12 mouse cellular contexts compared by ENCODE assay signal in genomic region chr5:147304276-147305155, GRCm38 (mm10). TPM values are rescaled to one million over a fixed set of nuclear protein-coding genes. Genes with fewer than 3 reads are reported as not detected.
A peak's percentile ranks its signal among the peaks of the same experiment; 100 is the strongest.
DNase-seq lines count a peak whose midpoint lies in the region; ATAC-seq and TF ChIP-seq lines count a peak whose summit lies in the region.
"Had no signal": no experiment of that assay in that cellular context is flagged by ENCODE, and none has a peak within 500 bp of the region (broad histone marks: within the 10 kb centered on the region; RNA-seq: fewer than 3 reads in every experiment).

No protein-coding gene starts in this region.

- ATAC-seq in kidney, embryonic 14.5 days (ENCODE audit: low FRiP score, low TSS enrichment) = no peak
- no peak for ATAC-seq in kidney, embryonic 15.5 days (replicated peaks; ENCODE audit: low FRiP score)
- ATAC-seq in intestine, postnatal 0 days = no peak
- no peak for ATAC-seq in neural tube, embryonic 12.5 days (ENCODE audit: low FRiP score, low read depth)

- H3K4me3 ChIP-seq in kidney, embryonic 14.5 days (ENCODE audit: low read length) = peak overlapping the region; percentile 13; the same call in 1 of the 2 replicates
- H3K4me3 ChIP-seq in kidney, embryonic 15.5 days (replicated peaks) = no peak overlapping the region
- H3K4me3 ChIP-seq in intestine, postnatal 0 days (ENCODE audit: low read depth, low read length) = peak overlapping the region; percentile 74
- H3K4me3 ChIP-seq in neural tube, embryonic 12.5 days = no peak overlapping the region; the same call in 1 of the 2 replicates

- no peak overlapping the region for H3K27ac ChIP-seq in kidney, embryonic 14.5 days (ENCODE audit: low read depth, low read length)
- H3K27ac ChIP-seq in kidney, embryonic 15.5 days = no peak overlapping the region
- peak overlapping the region; percentile 90; the same call in 1 of the 2 replicates for H3K27ac ChIP-seq in intestine, postnatal 0 days (ENCODE audit: low read depth, low read length)
- no peak overlapping the region for H3K27ac ChIP-seq in neural tube, embryonic 12.5 days

- H3K4me1 ChIP-seq in kidney, embryonic 14.5 days (ENCODE audit: control insufficient read depth, insufficient read depth, low read length) = peaks cover 1% of the 10 kb centered on the region; the same call in 1 of the 2 replicates
- peaks cover 45% of the 10 kb centered on the region for H3K4me1 ChIP-seq in kidney, embryonic 15.5 days
- H3K4me1 ChIP-seq in intestine, postnatal 0 days (replicated peaks; ENCODE audit: control insufficient read depth, insufficient read depth, low read length) = no peaks in the 10 kb centered on the region
- peaks cover 29% of the 10 kb centered on the region for H3K4me1 ChIP-seq in neural tube, embryonic 12.5 days

- DNase-seq in embryo, embryonic 10 days (ENCODE audit: low spot score) = peak; percentile 47
- no peak for DNase-seq in T-cell, adult 2 months (ENCODE audit: low spot score)
- DNase-seq in left cerebral cortex, postnatal 10 days (ENCODE audit: extremely low spot score in 1 of 2, low spot score in 2 of 2) = no peak
- DNase-seq: cerebellum, adult 11-12 months; heart, postnatal 36 days; kidney, adult 9 months had no signal

- intact Hi-C loops in left cerebral cortex, postnatal 10 days (cut with DNase I) = loop anchor here (5.0 kb wide), 1 partner anchor 367 kb away; no protein-coding TSS in a partner anchor

- H3K36me3 ChIP-seq in kidney, embryonic 14.5 days (ENCODE audit: control insufficient read depth, insufficient read depth, low read length) = no peaks in the 10 kb centered on the region
- no peaks in the 10 kb centered on the region for H3K36me3 ChIP-seq in kidney, embryonic 15.5 days
- peaks cover 8% of the 10 kb centered on the region; the same call in 1 of the 2 replicates for H3K36me3 ChIP-seq in intestine, postnatal 0 days (ENCODE audit: control insufficient read depth, insufficient read depth)
- no peaks in the 10 kb centered on the region for H3K36me3 ChIP-seq in neural tube, embryonic 12.5 days

- H3K9ac ChIP-seq in kidney, embryonic 14.5 days (ENCODE audit: low read depth, low read length) = no peak overlapping the region
- H3K9ac ChIP-seq in kidney, embryonic 15.5 days = no peak overlapping the region
- H3K9ac ChIP-seq in intestine, postnatal 0 days (ENCODE audit: low read depth, low read length) = peak overlapping the region; percentile 94
- H3K9ac ChIP-seq in neural tube, embryonic 12.5 days = no peak overlapping the region

- no peak for TF ChIP-seq CTCF in intestine, postnatal 0 days (IDR thresholded peaks at IDR 0.05; ENCODE audit: low read depth)

- WGBS in kidney, embryonic 14.5 days = under 1% methylated on average over 54 of the region's 54 CpGs
- WGBS in kidney, embryonic 15.5 days = under 1% methylated on average over 54 of the region's 54 CpGs
- WGBS in intestine, postnatal 0 days = under 1% methylated on average over 54 of the region's 54 CpGs
- under 1% methylated on average over 54 of the region's 54 CpGs for WGBS in neural tube, embryonic 12.5 days

- no peak overlapping the region for H3K4me2 ChIP-seq in kidney, embryonic 14.5 days (replicated peaks; ENCODE audit: low read depth, low read length)
- H3K4me2 ChIP-seq in kidney, embryonic 15.5 days = no peak overlapping the region
- peak overlapping the region; percentile 69 for H3K4me2 ChIP-seq in intestine, postnatal 0 days (replicated peaks; ENCODE audit: low read depth)
- H3K4me2 ChIP-seq in neural tube, embryonic 12.5 days (replicated peaks) = 0 out of 2 replicates have a peak overlapping the region, but pooled peaks have one; percentile 13

- no peaks in the 10 kb centered on the region for H3K9me3 ChIP-seq in kidney, embryonic 14.5 days (ENCODE audit: control insufficient read depth, low read length)
- H3K9me3 ChIP-seq in kidney, embryonic 15.5 days (replicated peaks) = no peaks in the 10 kb centered on the region
- no peaks in the 10 kb centered on the region for H3K9me3 ChIP-seq in intestine, postnatal 0 days (ENCODE audit: control insufficient read depth)
- H3K9me3 ChIP-seq in neural tube, embryonic 12.5 days = no peaks in the 10 kb centered on the region

- peaks cover 100% of the 10 kb centered on the region for H3K27me3 ChIP-seq in kidney, embryonic 14.5 days (ENCODE audit: control insufficient read depth, insufficient read depth, low read length)
- H3K27me3 ChIP-seq in kidney, embryonic 15.5 days = peaks cover 100% of the 10 kb centered on the region
- H3K27me3 ChIP-seq in intestine, postnatal 0 days (replicated peaks; ENCODE audit: control insufficient read depth, insufficient read depth, low read length) = peaks cover 22% of the 10 kb centered on the region; the same call in 1 of the 2 replicates
- peaks cover 99% of the 10 kb centered on the region for H3K27me3 ChIP-seq in neural tube, embryonic 12.5 days (replicated peaks)

RNA-seq across cellular contexts. Expression of gene Cdx2, which starts 2.6 kb away (rescaled TPM):
- polyA plus RNA-seq in kidney, embryonic 14.5 days (2014; fragmentation: Nextera tagmentation; extraction: Ambion mirVana) = not detected in 2 replicates
- polyA plus RNA-seq in kidney, embryonic 15.5 days (2015; fragmentation: Nextera tagmentation; extraction: Ambion mirVana) = 0.26 TPM in 1 of 2 replicates, not detected in the other
- 35.0 and 38.9 TPM in 2 replicates for polyA plus RNA-seq in intestine, postnatal 0 days (2015; fragmentation: Nextera tagmentation; extraction: Ambion mirVana)
- not detected in 2 replicates for polyA plus RNA-seq in neural tube, embryonic 12.5 days (2016; fragmentation: Nextera tagmentation; extraction: Ambion mirVana)
- total RNA-seq in left cerebral cortex, postnatal 10 days (2021) = not detected
- total RNA-seq: CH12.LX; heart, postnatal 36 days; layer of hippocampus, postnatal 14 days had no signal

RNA-seq across cellular contexts. Expression of gene Urad, which starts 17.7 kb away (rescaled TPM):
- not detected in 2 replicates for polyA plus RNA-seq in kidney, embryonic 14.5 days (2014; fragmentation: Nextera tagmentation; extraction: Ambion mirVana)
- polyA plus RNA-seq in kidney, embryonic 15.5 days (2015; fragmentation: Nextera tagmentation; extraction: Ambion mirVana) = not detected in 2 replicates
- polyA plus RNA-seq in intestine, postnatal 0 days (2015; fragmentation: Nextera tagmentation; extraction: Ambion mirVana) = 0.95 and 1.1 TPM in 2 replicates
- not detected in 2 replicates for polyA plus RNA-seq in neural tube, embryonic 12.5 days (2016; fragmentation: Nextera tagmentation; extraction: Ambion mirVana)
- total RNA-seq in left cerebral cortex, postnatal 10 days (2021) = not detected
- total RNA-seq: CH12.LX; heart, postnatal 36 days; layer of hippocampus, postnatal 14 days had no signal

RNA-seq across cellular contexts. Expression of gene Pdx1, which starts 34.8 kb away (rescaled TPM):
- polyA plus RNA-seq in kidney, embryonic 14.5 days (2014; fragmentation: Nextera tagmentation; extraction: Ambion mirVana) = 0.19 TPM in 1 of 2 replicates, not detected in the other
- not detected in 2 replicates for polyA plus RNA-seq in kidney, embryonic 15.5 days (2015; fragmentation: Nextera tagmentation; extraction: Ambion mirVana)
- 6.7 and 9.2 TPM in 2 replicates for polyA plus RNA-seq in intestine, postnatal 0 days (2015; fragmentation: Nextera tagmentation; extraction: Ambion mirVana)
- polyA plus RNA-seq in neural tube, embryonic 12.5 days (2016; fragmentation: Nextera tagmentation; extraction: Ambion mirVana) = not detected in 2 replicates
- not detected for total RNA-seq in left cerebral cortex, postnatal 10 days (2021)
- total RNA-seq: CH12.LX; heart, postnatal 36 days; layer of hippocampus, postnatal 14 days had no signal

Comparison
In these comparisons a context has a peak if more than half of its experiments do, and no peak if none do; other contexts are left out.
1. H3K4me3 ChIP-seq: peak in kidney, embryonic 14.5 days (single experiment) and intestine, postnatal 0 days (single experiment); none in kidney, embryonic 15.5 days (single experiment) and neural tube, embryonic 12.5 days (single experiment).
2. H3K4me2 ChIP-seq: peak in intestine, postnatal 0 days (single experiment) and neural tube, embryonic 12.5 days (single experiment); none in kidney, embryonic 14.5 days (single experiment) and kidney, embryonic 15.5 days (single experiment).
3. RNA of gene Cdx2, which starts 2.6 kb away (polyA plus RNA-seq): 35.0 to 38.9 TPM in intestine, postnatal 0 days; not detected in kidney, embryonic 14.5 days, 0.26 TPM in kidney, embryonic 15.5 days and not detected in neural tube, embryonic 12.5 days; every median in the first group is over 10 times any median in the second.